Mouse (Mus musculus) large intestine, adult 2 months (tissue): Measurements from ENCODE around the gene Olfr114. TPM values are rescaled to one million over a fixed set of nuclear protein-coding genes. Genes with fewer than 3 reads are reported as not detected.

ENCODE experiments used
- DNase-seq: peaks from one replicate; pipeline ENCODE4 v3.0.0-alpha.2; 2012; ENCODE audit warnings: low read depth, low spot score
- WGBS: fragments of 180-500 bp; shearing (Covaris S2); methylation state at CpG from one replicate; pipeline ENCODE4 v1.1.7; 2018; 5-methylcytosine and 5-hydroxymethylcytosine counted together
- polyA plus RNA-seq: library from polyadenylated mRNA; depleted of rRNA; stranded (reverse); fragments of >200 nt; gene quantifications from 2 replicates; pipeline ENCODE4 v1.2.3, GENCODE M21; 2012; rRNA removed

The Olfr114 gene
- not detected in 2 replicates for polyA plus RNA-seq

DNA sequence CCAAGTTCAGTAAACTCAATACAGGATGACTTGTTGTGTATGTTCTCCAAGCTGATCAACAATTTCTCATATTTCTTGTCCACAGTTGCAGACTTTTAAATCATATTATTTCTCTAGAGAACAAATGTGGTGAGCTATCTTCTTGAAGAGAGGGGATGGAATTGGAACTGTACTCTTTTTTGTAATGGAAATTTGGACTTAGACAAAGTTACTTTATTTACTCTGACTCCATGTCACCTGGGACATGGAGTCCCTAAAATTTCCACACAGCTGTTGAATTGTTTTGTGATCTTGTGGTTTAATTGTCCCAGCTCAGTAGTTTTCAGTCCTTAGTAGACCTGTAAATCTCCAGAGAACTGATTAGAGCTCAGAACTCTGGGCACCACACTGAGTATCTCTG lies at the start of gene Olfr114:
Gene Olfr114, minus strand, starts transcription at position 101 of the 400 bp plus-strand sequence.
- no peak for DNase-seq

DNA sequence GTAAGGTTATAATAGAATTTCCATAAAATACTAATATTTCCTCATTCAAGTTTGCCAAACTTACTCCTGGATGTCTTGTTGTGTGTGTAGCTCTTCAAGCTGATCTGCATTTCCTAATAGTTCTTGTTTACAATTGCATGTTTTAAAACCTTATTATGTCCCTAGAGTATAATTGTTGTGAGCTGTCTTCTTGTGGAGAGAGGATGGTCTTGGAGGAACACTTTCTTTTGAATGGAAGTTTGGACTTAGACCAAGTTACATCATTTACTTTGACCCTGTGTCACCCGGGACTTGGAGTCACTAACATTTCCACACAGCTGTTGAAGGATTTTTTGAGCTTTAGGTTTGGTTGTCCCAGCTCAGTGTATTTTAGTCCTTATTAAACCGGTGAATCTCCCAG lies 34.5 kb upstream of the Olfr114 start, which contains the start of the genes Olfr115 and Olfr116:
Gene Olfr115, minus strand, starts transcription at position 101 of the 400 bp plus-strand sequence.
Gene Olfr116, minus strand, starts transcription at position 191 of the 400 bp plus-strand sequence.
- DNase-seq, result no peak
- 67% methylated on average over 2 of the region's 2 CpGs for WGBS

DNA sequence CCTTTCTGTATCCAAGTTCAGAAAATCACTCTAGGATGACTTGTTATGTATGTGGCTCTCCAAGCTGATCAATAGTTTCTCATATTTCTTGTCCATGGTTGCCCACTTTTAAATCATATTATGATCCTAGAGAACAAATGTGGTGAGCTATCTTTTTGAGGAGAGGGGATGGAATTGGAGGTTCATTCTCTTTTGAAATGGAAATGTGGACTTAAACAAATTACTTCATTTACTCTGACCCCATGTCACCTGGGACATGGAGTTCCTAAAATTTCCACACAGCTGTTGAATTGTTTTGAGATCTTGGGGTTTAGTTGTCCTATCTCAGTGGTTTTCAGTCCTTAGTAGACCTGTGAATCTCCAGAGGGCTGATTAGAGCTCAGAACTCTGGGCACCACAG lies 15.0 kb downstream of the Olfr114 start, which contains the start of gene Olfr113:
Gene Olfr113, minus strand, starts transcription at position 101 of the 400 bp plus-strand sequence.
- DNase-seq, result no peak

DNA sequence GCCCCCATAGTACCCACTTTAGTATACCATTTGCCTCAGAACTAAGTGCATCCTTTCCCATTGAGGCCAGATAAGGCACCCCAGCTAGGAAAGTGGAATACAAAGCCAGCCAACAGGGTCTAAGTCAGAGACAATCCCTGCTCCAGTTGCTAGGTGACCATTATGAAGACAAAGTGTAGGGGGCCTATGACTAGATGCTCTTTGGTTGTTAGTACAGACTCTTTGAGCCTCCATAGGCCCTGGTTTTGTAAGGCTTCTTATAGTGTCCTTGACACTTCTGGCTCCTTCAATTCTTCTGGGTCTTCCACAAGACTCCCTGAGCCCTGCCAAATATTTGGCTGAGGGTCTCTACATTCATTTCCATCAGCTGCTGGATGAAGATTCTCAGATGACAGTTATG lies 23.2 kb downstream of the Olfr114 start, which contains the start of gene Olfr112:
Gene Olfr112, minus strand, starts transcription at position 101 of the 400 bp plus-strand sequence.
- DNase-seq, result no peak

DNA sequence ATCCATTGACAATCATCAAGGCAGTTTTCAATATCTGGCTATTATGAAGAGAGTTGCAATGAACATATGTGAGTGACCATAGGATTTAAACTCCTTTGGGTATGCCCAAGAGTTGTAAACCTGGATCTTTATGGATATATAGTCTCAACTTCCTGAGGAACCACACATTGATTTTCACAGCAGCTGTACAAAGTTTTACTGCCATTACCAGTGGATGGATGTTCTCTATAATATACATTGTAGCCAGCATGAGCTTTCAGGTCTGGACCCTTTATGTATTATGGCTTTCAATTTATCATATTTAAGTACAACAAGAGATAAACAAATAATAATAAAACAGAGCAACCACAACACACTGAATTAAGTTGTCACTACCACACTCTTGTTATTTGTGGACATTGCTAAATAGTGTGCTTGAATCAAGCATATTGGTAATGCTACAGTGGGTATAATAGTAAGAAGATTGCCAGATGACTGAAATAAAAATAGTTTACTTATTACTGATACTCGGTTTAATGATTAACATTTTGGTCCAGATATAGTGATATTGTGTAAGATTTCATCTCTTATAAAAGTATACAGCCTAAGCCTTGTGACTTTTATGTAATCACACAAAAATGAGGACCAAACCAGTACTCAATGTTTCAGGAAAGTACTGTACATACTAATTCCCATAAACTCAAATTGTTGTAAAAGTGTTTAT lies 33.5 kb downstream of the Olfr114 start:
- no peak for DNase-seq
- 32% methylated on average over 1 of the region's 1 CpGs for WGBS

DNA sequence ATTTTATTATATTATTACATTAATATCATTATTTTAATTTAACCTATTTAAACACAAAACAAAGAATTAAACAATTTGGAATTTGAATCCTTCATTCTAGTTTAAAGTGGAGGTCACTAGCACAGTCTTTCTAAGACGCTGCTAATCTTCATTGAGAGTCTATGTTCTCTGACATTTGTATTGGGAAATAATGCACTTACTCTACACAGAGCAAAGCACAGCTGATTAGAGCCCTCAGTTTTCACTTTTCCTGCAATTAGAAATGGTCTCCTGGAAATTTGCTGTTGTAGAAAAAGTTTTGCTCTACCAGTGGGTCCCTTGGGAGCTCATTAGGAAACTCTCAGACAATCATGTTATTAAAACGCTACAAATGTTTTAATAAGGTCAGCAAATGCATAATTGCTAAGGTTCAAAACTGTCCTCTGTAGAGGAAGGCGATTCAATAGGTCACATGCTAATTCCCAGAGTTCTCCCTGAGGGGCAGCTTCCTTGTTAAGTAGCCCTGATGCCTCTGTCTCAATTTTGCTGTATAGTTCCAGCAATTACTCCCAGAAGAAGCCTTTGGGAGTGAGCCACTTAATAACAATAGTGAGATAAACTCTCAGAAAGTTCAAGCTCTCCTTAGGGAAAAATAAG lies 48.6 kb downstream of the Olfr114 start:
- DNase-seq, result no peak
- 70% methylated on average over 3 of the region's 3 CpGs for WGBS

DNA sequence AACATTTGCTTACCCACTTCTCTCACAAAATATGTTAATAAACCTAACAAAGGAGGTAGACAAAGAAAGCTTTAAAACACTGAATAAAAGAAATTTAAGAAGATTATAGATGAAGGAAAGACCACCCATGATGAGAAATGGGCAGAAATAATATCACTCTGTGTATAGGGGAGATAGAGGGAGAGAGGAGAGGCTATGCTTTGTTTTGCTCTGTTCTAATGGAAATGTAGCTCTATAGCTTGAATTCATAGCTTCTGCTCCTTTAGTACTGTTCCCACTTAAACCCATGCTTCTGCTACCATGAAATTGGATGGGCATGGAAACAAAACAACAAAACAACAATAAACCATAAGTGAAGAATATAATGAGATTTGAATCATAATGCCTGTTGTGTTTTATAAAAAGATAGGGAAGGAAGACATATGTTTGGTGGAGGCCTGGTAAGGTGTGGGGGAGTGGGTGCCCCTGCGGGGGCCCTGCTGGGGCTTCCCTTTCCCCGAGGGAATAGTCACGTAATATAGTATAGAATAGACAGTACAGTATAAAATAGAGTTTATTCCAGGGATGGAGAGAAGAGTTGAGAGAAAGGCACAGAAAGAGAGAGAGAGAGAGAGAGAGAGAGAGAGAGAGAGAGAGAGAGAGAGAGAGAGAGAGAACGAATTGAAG lies 51.0 kb downstream of the Olfr114 start:
- WGBS, result 88% methylated on average over 4 of the region's 4 CpGs
- DNase-seq, result no peak

Other genes with a start within 250 kb of the Olfr114 start
- not detected in 2 replicates for gene Olfr104-ps, start 233.2 kb downstream of the Olfr114 start, polyA plus RNA-seq
- gene Olfr105-ps, start 213.7 kb downstream of the Olfr114 start, polyA plus RNA-seq, result not detected in 2 replicates
- not detected in 2 replicates for gene Olfr106-ps, start 202.3 kb downstream of the Olfr114 start, polyA plus RNA-seq
- not detected in 2 replicates for gene Olfr107, start 193.5 kb downstream of the Olfr114 start, polyA plus RNA-seq
- gene Olfr108, start 147.3 kb downstream of the Olfr114 start, polyA plus RNA-seq, result not detected in 2 replicates
- not detected in 2 replicates for gene Olfr109, start 133.8 kb downstream of the Olfr114 start, polyA plus RNA-seq
- gene H2-M2, start 109.2 kb downstream of the Olfr114 start, polyA plus RNA-seq, result 1.8 and 2.3 TPM in 2 replicates
- not detected in 2 replicates for gene Olfr110, start 100.3 kb downstream of the Olfr114 start, polyA plus RNA-seq
- gene Olfr111, start 84.7 kb downstream of the Olfr114 start, polyA plus RNA-seq, result 0.07 TPM in 1 of 2 replicates, not detected in the other
- not detected in 2 replicates for gene Olfr112, start 23.3 kb downstream of the Olfr114 start, polyA plus RNA-seq
- not detected in 2 replicates for gene Olfr113, start 15.1 kb downstream of the Olfr114 start, polyA plus RNA-seq
- gene Olfr115, start 34.4 kb upstream of the Olfr114 start, polyA plus RNA-seq, result not detected in 2 replicates
- not detected in 2 replicates for gene Olfr116, start 34.5 kb upstream of the Olfr114 start, polyA plus RNA-seq
- gene Olfr117, start 71.0 kb upstream of the Olfr114 start, polyA plus RNA-seq, result not detected in 2 replicates
- gene Olfr118, start 74.2 kb upstream of the Olfr114 start, polyA plus RNA-seq, result not detected in 2 replicates
- gene Olfr119, start 103.8 kb upstream of the Olfr114 start, polyA plus RNA-seq, result not detected in 2 replicates
- gene Olfr120, start 129.1 kb upstream of the Olfr114 start, polyA plus RNA-seq, result not detected in 2 replicates
- gene Olfr121, start 156.1 kb upstream of the Olfr114 start, polyA plus RNA-seq, result not detected in 2 replicates
- gene Olfr122, start 175.9 kb upstream of the Olfr114 start, polyA plus RNA-seq, result not detected in 2 replicates
- not detected in 2 replicates for gene Olfr123, start 200.8 kb upstream of the Olfr114 start, polyA plus RNA-seq
- gene Olfr124, start 207.1 kb upstream of the Olfr114 start, polyA plus RNA-seq, result not detected in 2 replicates
- not detected in 2 replicates for gene Olfr125, start 240.2 kb upstream of the Olfr114 start, polyA plus RNA-seq